Mouse (Mus musculus) ovary, postnatal 10 days (tissue): Measurements from ENCODE around the gene Tmem39b.
"Not testable (repeated sequence)": the region's sequence is repeated elsewhere in the genome, so short reads cannot be mapped to it uniquely, and the experiment has no call there.

Experiments used
- DNase-seq: peaks from one replicate; pipeline ENCODE4 v3.0.0; 2022; ENCODE audit warnings: low spot score

Gene Tmem39b

DNA sequence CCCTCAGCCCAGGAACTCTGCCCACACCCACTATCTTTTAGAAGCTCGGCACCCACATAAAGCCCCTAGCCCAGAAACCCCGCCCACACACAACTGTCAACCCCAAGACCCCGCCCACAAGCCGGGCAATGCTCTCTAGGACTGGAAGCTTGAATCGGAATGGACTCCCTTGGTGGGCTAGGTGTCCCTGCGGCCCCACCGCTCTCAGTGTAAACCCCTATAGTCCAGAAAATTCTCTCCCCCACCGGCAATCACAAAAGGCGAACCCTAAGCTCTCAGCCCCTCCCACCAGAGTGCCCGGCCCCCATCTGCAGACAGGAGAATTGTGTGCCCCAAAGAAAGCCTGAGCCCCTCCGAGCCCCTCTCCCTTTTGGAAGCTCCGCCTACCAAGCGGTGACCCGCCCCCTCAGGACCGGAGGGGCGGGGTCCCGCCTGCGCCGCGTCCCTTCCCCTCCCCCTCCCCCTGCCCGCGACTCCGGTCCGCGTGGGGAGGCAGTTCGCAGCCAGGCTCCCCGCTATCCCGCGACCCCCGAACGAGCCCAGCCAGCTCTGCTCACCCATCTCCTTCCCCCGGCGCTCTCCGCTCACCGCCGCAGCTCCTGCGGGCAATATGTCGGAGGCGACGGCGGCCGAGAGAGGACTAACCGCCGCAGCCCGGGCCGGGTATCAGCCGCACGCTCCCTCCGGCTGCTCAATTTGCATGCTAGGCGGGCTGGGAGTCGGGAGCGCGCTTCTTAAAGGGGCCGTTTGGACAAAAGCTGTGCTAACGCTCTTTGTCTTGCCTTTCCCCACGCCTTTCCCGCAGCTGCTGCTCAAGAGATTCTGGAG is at the start of gene Tmem39b:
Gene Tmem39b, minus strand, starts transcription at position 681 of the 828 bp plus-strand sequence.
- DNase-seq = peak; percentile 76

DNA sequence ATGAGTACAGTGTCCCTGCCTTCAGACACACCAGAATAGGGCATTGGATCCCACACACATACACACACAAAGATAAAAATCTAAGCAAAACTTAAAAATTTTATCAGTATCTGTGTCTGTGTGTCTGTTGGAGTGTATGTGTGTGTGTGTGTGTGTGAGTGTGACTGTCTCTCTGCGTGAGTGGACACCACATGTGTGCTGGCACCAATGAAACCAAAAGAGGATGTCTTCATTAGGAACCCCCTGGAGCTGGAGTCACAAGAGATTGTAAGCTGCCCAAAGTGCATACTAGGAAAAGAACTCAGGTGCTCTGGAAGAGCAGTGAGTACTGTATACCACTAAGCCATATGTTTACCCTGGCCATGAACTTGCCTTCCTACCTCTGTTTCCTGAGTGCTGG is 49.5 kb upstream of the Tmem39b start:
- DNase-seq = no peak

DNA sequence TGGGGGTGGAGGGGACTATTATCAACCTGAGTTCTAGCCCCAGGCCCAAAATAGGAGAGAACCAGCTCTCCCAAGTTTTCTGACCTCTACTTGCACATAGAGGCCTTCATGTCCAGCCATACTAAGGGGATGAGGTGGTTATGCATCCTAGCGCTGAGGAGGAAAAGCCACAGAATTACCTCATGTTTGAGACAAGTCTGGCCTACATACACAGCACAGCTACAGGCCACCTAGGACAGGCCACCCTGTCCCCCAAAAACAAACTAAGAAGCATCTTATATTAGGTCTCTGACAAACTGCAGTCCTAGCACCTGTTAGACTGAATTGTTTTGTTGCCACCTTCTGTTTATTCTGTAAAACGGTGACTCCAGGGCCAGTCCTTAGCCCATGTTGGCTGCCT is 46.9 kb upstream of the Tmem39b start:
- DNase-seq = no peak

DNA sequence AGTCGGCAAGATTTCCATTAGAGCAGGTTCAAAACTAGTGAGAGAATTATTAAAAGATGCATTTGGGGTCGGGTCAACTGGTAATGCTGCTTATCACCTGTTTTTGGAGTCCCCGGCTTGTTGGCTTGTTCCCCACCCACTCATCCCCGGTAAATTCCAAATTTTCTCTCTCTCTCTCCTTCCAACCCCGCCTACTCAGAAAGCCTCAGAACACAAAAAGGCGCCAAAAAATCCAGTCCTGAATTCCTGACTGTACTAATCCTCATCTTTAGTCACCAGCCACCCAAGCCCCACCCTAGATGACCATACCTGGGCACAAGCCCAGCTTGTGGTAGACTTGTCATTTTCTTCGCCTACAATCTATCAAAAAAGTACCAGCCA is 46.4 kb upstream of the Tmem39b start:
- no peak for DNase-seq

DNA sequence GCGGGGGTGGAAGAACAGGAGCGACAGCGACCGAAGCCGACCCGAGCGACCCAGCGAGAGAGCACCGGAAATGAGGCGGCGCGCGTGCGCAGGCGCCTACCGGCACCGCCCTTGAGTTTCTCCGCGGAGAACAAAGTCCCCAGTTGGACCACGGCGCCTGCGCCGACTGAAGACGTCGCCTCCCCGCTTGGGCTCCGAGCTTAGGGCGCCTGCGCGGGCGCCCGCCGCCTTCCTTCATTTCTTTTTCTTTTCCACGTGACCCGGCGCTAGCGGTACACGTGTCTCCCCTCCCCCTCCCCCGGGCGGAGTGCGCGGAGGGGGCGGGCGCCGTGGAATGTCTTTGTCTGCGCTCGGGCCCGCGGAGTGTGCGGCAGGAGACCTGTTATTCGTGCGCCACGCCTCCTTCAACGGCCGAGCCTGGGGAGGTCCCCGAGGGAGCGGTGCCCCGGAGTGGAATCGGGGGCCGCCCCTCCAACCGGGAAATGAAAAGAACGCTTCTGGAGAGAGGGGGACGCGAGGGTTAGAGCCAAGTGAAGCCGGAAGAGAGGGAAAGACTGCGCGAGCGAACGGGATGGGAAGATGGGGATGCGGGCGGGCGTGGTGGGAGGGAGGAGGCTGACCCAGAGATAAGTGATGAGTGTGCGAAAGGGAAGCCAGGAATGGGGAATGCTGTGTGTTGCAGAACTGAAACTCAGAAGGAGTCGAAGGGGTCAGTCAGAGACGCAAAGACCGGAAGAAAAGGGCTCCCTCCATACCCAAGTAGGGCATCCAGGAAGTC is 45.8 kb upstream of the Tmem39b start, which contains the start of gene Khdrbs1:
Gene Khdrbs1, minus strand, starts transcription at position 72 of the 778 bp plus-strand sequence.
- peak; percentile 90 for DNase-seq

DNA sequence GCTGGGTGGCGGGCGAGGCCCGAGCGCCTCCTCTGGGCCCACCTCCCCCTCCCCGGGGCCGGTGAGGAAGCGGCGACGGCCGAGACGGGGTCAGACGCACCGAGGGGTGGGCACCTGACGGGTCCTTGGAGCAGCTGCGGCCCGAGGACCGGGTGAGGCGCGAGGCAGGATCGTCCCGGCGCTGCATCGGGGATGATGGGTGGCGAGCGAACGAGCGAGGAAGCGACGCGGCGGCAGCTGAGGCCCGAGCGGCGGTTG is 45.3 kb upstream of the Tmem39b start:
- DNase-seq = no peak

DNA sequence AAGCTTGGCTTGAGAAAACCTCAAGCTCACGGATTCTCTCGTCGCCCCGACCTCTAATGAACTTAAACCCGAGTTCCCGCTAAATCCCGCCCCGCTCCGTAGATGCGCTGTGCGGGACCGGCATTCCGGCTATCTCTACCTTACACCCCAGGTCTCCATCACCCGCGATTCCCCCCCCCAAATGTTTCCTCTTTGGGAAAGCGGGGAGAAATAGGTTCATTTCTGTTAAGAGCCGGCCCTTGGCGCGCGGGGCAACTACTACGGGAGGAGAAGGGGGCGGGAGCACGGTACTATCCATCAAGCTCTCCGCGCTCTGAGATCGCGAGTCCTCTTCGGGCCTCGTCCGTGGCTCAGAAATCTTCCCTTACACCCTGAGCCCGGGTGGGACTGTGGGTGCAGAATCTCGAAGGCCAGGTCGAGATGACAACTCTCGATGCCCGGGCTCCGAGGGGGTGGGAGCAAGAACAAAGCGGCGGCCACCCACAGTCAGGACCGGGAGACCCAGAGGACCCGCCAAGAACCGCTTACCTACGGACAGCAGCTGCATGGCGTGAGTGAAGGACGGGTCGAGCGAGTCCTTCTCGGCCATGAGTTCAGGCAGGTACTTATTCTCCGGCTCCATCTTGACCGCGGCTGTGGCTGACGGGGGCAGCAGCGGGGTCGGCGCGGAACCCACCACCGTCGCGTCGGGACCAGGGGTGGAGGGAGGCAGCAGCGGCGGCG is 44.8 kb upstream of the Tmem39b start:
- peak; percentile 21 for DNase-seq

DNA sequence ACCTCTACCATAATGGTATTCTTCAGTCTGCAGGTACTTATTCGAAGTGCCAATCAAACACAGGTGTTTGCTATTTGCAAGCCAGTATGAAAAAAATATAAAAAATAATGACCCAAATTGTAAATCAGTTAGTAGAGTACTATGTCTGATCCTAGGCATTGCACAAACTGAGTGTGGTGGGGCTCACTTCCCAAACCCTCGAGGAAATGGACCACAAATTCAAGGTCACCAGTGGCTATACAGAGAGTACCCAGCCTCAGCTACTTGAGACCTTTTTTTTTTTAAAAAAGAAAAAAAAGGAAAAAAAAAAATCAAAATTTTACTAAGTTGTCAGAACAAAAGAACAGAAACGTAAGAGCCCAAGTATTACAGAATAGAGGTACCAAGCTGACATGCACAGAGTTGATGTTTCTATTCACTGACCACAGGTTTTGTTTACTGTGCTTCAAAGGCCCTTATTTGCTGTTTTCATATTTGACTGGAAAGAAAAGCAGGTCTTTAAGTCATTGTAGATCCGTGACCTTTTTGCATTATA is 42.5 kb upstream of the Tmem39b start:
- DNase-seq = no peak

DNA sequence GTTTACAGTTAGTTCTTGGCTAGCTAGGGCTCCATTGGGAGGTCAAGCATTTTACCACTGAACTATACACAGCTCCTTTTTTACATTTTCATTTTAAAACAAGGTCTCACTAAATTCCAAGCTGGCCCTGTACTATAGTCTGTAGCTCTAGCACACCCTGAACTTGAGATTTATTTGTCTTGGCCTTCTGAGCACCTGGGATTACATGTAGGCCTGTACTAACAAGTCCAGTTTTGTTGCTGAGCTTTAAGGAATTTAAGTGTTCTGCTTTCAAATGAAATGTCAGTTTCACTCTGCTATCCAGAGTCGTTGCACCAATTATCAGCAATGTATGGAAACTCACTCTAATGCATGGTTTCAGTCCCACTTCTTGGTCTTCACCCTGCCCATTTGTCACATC is 39.5 kb upstream of the Tmem39b start:
- no peak for DNase-seq

DNA sequence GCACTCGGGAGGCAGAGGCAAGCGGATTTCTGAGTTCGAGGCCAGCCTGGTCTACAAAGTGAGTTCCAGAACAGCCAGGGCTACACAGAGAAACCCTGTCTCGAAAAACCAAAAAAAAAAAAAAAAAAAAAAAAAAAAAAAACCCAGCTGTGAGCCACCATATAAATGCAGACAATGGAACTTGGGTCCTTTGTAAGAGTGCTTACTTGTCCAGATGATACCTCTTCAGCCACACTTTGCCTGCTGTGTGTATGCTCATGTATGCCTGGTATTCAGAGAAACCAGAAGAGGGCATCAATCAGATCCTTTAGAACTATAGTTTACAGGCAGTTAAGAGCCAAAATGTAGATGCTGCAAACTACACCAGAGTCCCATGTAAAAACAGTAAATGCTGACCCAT is 38.8 kb upstream of the Tmem39b start:
- DNase-seq = not testable (repeated sequence)

DNA sequence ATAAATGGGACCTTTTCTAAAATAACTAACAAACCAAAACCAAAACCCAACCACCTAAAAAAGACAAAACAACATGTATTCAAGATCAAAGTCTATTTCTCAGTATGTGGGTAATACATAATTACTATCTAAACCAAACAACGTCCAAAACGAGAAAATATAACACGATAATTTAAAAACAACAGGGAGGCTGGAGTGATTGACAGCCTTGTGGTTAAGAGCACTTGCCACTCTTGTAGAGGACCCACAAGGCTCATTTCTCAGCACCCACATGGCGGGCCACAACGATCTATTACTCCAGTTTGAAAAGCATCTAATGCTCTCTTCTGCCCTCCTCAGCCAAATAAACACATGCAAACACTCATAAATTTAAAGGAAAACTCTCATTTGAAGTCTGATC is 34.8 kb upstream of the Tmem39b start:
- DNase-seq = no peak

DNA sequence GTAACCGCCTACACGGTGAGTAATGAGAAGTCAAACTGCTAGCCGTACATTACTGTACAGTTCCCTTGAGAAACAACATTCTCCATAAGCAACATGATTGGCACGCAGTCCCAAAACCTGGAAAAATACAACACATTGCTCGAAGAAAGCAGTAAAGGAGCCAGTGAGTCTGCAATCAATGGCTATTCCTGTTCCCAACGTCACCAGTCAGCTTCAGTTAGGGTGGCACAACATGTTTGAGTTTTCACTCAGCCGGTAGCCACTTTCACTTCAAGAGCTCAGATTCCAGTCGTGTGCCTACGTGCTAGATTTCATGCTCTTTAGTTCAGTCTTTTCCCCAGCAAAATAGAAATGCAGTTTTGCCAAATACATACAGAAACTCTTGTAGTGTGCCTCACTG is 19.7 kb upstream of the Tmem39b start:
- no peak for DNase-seq

DNA sequence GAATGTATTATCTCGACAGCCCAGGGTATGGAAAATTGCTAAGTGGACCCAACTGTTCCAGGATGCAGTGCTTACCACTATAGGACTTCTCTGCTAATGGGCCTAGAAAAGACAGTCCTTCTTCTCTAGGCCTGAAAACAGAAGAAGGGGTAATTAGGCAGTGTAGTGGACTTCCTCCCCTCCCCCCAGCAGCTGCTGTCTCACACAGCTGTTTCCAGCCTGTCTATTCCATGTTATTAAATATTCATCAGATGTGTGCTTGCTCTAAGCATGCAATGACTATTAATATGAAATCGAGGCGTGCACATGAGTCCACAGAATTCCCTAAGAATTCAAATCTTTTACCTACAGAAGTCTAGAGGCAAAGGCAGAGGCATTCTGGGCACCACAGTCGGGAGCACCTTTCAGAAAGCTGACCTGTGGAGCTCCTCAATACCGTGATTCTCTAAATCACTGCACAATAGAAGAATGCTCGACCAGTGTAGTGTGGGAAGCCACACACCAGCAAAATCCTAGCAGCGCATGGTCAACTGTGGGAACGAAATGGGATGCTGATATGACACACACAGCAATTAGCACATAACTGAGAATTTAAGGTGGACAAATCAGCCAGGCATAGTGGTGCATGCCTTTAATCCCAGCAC is 13.0 kb upstream of the Tmem39b start:
- DNase-seq = no peak

DNA sequence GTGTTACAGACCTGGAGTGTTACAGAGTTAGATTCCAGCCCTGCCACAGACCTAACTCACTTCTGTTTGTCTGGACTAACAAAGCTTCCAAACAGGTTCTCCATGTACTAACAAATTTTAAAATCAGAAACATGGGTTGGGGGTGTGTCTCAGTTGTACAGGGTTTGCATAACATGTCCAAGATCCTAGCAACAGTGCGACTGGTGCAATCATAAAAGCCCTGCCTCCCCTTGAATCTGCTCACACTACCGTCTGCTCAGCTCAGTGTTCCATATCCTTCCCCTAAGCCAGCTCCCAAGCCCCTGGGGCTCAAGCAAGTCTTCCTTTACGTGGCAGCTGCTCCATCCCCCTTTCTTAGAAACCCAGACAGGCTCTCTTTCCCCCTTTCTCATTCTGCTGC is 10.1 kb upstream of the Tmem39b start:
- DNase-seq = no peak

DNA sequence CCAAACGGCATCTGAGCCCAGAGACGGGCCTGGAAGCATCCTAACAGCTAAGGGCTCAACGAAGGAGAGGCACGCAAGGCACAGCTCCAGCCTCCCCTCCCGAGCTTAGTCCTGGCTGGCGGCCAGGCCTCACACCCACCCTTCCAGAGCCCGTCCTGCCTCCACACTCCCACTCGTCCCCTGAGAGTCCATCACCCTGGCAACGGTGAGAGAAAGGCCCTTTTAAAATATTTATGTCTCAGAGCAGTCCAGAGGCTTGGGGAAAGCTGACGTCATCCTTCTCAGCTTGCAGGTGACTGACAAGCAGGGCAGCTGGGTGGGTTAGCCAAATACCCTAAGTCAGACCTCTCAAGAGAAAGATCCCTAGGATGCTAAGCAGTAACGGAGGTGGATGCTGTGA is 5.8 kb upstream of the Tmem39b start:
- DNase-seq = peak; percentile 48

DNA sequence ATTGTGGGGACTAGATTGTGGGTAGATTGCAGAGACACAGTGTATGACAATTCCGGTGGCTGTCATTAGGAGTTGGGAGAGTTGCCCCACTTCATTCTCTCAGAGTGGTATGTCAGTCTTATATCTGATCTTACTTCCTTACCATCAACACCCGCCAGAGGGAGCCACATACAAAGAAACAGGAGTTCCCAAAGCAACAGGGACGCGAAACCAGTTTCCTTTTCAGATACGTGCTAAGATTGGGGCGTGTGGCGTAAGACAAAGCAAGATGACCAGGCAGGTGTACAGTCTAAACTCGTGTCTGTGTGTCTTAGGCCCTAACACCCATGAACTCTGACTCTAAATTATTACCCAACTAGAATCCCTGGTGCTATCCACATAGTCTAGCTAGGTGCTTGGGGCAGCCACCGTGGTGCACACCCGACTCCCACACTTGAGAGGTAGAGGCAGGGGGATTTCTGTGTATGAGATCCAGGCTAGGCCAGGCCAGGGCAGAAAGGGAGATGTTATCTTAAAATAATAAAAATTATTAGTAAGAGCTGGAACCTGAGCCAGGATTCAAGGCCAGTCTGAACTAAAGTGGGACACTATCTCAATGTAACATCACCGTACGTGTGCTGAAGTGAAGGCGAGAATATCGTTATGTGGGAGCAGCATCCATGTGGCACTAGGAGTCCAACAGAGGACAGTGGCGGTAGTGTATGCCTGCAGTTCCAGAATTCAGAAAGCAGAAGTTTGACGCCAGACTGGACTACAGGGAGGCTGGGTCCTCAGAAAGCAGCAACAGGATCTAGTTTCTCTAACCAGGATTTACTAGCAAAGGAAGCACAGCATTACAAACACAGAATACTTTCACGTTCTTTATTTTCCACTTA is 5.1 kb upstream of the Tmem39b start:
- peak; percentile 72 for DNase-seq

DNA sequence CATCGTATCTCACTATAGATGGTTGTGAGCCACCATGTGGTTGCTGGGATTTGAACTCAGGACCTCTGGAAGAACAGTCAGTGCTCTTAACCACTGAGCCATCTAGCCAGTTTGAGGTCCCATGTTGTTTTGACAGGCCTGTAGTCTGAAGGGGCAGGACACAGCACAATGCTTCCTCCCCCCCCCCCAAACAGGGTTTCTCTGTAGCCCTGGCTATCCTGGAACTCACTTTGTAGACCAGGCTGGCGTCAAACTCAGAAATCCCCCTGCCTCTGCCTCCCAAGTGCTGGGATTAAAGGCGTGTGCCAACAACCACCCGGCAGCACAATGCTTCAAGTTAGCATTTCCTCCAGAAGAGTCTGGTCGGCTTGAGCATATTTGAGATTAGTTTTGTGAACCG is 4.0 kb upstream of the Tmem39b start:
- not testable (repeated sequence) for DNase-seq

DNA sequence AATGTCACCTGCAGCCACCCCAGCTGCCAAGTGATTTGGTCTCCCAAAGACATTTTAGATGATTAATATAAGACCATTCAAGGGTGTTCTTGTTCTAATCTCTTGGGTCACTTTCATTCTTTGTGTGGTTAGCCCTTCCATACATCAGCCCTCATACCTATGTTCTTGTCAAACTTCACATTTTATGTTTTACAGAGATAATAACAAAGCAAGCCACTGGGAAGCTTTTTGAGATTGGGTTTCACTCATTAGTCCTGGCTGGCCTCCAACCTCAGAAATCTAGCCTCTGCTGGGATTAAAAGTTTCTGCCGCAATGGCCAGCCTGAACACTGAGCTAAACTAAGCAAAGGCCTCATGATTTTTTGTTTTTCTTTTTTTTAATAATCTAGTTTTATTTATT is 3.6 kb upstream of the Tmem39b start:
- DNase-seq = no peak

DNA sequence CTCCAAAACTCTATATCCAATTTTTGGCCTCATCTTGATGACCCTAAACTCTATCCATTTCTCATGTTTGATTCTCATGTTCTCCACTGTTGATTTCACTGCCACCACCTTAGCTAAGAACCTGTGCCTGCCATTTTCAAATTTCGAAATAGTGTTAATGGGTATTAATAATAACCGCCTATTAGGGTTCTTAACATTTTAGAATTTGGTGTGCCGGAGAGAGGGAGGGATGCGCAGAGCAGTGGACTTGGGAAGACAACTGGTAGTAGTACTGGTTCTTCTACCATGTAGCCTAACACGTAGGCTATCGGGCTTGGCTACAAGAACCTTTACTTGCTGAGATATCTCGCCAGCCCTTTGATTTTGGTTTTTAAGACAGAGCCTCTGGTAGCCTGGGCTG is 553 bp upstream of the Tmem39b start:
- DNase-seq = no peak

DNA sequence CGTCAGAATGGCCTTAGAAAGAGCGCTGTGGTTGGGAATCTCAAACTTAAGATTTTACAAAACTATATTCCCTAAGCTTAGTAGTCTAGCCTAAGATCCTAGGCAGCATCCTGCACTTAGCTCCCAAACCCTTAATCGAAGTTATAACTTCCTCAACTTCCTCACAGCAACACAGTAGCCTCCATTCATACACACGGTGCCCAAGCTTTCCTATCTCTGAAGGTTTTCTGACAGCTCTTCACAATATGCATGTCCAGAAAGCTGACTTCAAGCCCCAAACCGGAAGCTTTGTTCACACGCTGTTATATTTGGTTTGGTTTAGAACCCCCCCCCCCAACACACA is 852 bp downstream of the Tmem39b start:
- DNase-seq = no peak

DNA sequence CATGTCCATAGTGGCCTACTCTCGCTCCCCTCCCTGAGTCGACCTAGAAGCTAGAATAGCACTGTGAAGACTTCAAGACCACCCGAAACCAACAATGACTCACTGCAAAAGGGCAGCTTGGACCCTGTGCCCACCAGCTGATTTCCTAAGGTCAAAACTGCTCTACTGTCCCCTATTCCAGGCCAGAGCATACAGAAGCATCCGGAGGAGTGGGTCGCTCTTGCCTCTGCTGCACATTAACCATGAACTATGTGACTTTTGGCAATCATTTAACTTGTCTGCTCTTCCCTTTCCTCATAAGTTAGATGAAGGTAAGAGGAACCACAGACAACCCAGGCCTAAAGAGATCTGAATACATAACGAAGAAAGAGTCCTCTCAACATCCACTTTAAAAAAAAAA is 12.1 kb downstream of the Tmem39b start:
- DNase-seq = no peak
